Mouse (Mus musculus) intestine, embryonic 16.5 days (tissue): ENCODE measurements around the gene Lyzl4. TPM values are rescaled to one million over a fixed set of nuclear protein-coding genes. Genes with fewer than 3 reads are reported as not detected.
"Not testable (repeated sequence)": the region's sequence is repeated elsewhere in the genome, so short reads cannot be mapped to it uniquely, and the experiment has no call there.

Source experiments
- ATAC-seq: fragments of 200-750 bp; cut with Nextera tagmentation; 2 replicates; pipeline ENCODE4 v1.8.0; 2017; ENCODE audit warnings: moderate TSS enrichment, moderate library complexity
- H3K27ac ChIP-seq: fragments of 300-500 bp; sonication (generic); 2 replicates; pipeline ENCODE4 v1.5.1; 2014; ENCODE audit warnings: mild to moderate bottlenecking, low read length
- H3K27me3 ChIP-seq: fragments of 300-500 bp; sonication (generic); replicated peaks from 2 replicates; pipeline ENCODE4 v1.6.1; 2014; ENCODE audit warnings: low read length, control low read depth, mixed read lengths; ENCODE audit not compliant: control insufficient read depth, insufficient read depth
- H3K36me3 ChIP-seq: fragments of 300-500 bp; sonication (generic); 2 replicates; pipeline ENCODE4 v1.6.1; 2014; ENCODE audit warnings: low read length, control low read depth; ENCODE audit not compliant: control insufficient read depth, insufficient read depth
- H3K4me1 ChIP-seq: fragments of 300-500 bp; sonication (generic); 2 replicates; pipeline ENCODE4 v1.6.1; 2014; ENCODE audit warnings: low read length, control low read depth, mixed read lengths; ENCODE audit not compliant: control insufficient read depth, insufficient read depth
- H3K4me2 ChIP-seq: fragments of 300-500 bp; sonication (generic); 2 replicates; pipeline ENCODE4 v1.6.1; 2014; ENCODE audit warnings: low read depth, low read length, control low read depth
- H3K4me3 ChIP-seq: fragments of 300-500 bp; sonication (generic); 2 replicates; pipeline ENCODE4 v1.5.1; 2014; ENCODE audit warnings: mild to moderate bottlenecking, low read length
- H3K9ac ChIP-seq: fragments of 300-500 bp; sonication (generic); 2 replicates; pipeline ENCODE4 v1.6.1; 2014; ENCODE audit warnings: low read depth, low read length
- H3K9me3 ChIP-seq: fragments of 300-500 bp; sonication (generic); 2 replicates; pipeline ENCODE4 v1.6.1; 2016; ENCODE audit warnings: low read length, control low read depth; ENCODE audit not compliant: control insufficient read depth
- WGBS: fragments of 180-500 bp; shearing (Covaris S2); extraction: QIAGEN DNeasy Blood & Tissue Kit; methylation state at CpG from one replicate; pipeline ENCODE4 v1.1.7; 2014; 5-methylcytosine and 5-hydroxymethylcytosine counted together
- polyA plus RNA-seq: library from polyadenylated mRNA; unstranded; fragments of >200 nt; fragmentation: Nextera tagmentation; extraction: Ambion mirVana; gene quantifications from 2 replicates; pipeline ENCODE4 v1.2.1, GENCODE M21; 2015

Lyzl4 gene
- polyA plus RNA-seq, 1 experiment from 2014 or later, result not detected

DNA sequence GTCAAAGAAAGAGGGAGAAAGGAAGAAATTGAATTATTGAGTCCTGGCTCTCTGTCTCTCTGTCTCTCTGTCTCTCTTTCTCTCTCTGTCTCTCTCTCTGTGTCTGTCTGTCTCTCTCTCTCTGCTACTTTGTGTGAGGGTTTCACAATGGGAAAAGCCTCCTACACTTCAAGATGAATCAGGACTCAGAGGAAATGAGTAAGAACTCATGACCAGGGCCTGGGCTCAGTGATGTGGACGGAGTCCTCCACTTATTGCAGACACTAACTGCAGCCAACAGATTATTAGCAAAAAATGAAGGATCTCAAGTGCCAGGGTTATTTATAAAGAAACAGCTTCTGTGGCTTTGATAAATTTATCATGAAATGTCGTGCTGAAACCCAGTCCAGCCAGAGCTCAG is 43.8 kb downstream of the Lyzl4 start:
- Histone ChIP-seq H3K36me3 (no peaks in the 10 kb centered on the region), H3K27me3 (no peaks in the 10 kb centered on the region), H3K27ac (no peak overlapping the region), H3K4me1 (peaks cover 3% of the 10 kb centered on the region; the same call in 1 of the 2 replicates), H3K9me3 (no peaks in the 10 kb centered on the region), H3K9ac (no peak overlapping the region), H3K4me3 (no peak overlapping the region), H3K4me2 (no peak overlapping the region)
- ATAC-seq, result no peak
- 71% methylated on average over 2 of the region's 2 CpGs for WGBS

DNA sequence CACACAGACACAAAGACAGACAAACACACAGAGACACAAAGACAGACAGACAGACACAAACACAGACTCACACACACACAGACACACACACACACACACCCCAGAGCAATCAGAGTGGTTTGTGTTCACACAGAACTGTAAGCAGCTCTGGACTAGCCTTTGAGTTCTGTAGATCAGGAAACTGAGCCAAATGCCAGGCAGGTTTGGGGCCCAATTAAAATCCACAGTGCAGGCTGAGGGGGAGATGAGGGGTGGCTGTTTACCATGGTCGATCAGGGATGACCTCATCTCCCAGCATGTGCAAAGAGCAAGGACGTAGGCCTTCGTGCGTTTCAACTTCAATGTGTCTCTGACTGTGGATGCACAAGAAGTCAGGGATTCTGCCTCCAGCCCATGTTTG is 47.1 kb downstream of the Lyzl4 start:
- Histone ChIP-seq H3K4me3 (no peak overlapping the region), H3K9me3 (no peaks in the 10 kb centered on the region), H3K4me2 (no peak overlapping the region), H3K4me1 (peaks cover 3% of the 10 kb centered on the region; the same call in 1 of the 2 replicates), H3K9ac (no peak overlapping the region), H3K36me3 (no peaks in the 10 kb centered on the region), H3K27me3 (no peaks in the 10 kb centered on the region), H3K27ac (no peak overlapping the region)
- no peak for ATAC-seq
- WGBS, result 63% methylated on average over 4 of the region's 4 CpGs

- H3K36me3 ChIP-seq, H3K27ac ChIP-seq, H3K4me3 ChIP-seq, H3K9me3 ChIP-seq, ATAC-seq, H3K4me1 ChIP-seq, H3K9ac ChIP-seq, H3K27me3 ChIP-seq, H3K4me2 ChIP-seq: not testable (repeated sequence)
- WGBS, result 87% methylated on average over 3 of the region's 3 CpGs
These were observed 48.1 kb downstream of the Lyzl4 start for GRCm38 (mm10) chr9:121593768-121594167.

GRCm38 (mm10) chr9:121592948-121593550 is 48.8 kb downstream of the Lyzl4 start:
- Histone ChIP-seq H3K9ac (no peak overlapping the region), H3K4me3 (no peak overlapping the region), H3K27me3 (no peaks in the 10 kb centered on the region), H3K36me3 (no peaks in the 10 kb centered on the region), H3K9me3 (peaks cover 4% of the 10 kb centered on the region; the same call in 1 of the 2 replicates), H3K4me1 (peaks cover 10% of the 10 kb centered on the region; the same call in 1 of the 2 replicates), H3K4me2 (no peak overlapping the region), H3K27ac (no peak overlapping the region)
- ATAC-seq, result no peak
- 82% methylated on average over 13 of the region's 13 CpGs for WGBS

DNA sequence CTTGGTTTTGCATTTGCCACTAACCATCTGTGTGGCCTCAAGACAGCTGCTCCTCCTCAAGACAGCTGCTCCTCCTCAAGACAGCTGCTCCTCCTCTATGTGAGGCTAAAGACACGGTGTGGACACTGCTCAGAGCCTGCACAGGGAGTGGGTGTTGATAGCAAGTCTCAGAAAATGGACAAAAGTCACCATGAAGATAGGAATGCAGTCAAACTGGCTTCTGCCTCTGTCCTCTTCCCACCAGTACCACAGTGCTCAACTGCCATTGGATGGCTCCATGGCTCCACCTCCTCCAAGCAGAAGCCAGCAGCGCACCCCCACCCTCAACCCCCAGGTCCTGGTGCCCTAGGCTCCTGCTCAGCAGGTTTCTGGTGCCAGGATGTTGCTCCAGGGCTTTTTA is 52.4 kb downstream of the Lyzl4 start:
- peak; percentile 82 for ATAC-seq
- Histone ChIP-seq H3K36me3 (no peaks in the 10 kb centered on the region), H3K4me2 (no peak overlapping the region), H3K27ac (no peak overlapping the region), H3K4me3 (no peak overlapping the region), H3K4me1 (peaks cover 10% of the 10 kb centered on the region; the same call in 1 of the 2 replicates), H3K27me3 (no peaks in the 10 kb centered on the region), H3K9ac (no peak overlapping the region), H3K9me3 (peaks cover 5% of the 10 kb centered on the region; the same call in 1 of the 2 replicates)
- 33% methylated on average over 2 of the region's 2 CpGs for WGBS

DNA sequence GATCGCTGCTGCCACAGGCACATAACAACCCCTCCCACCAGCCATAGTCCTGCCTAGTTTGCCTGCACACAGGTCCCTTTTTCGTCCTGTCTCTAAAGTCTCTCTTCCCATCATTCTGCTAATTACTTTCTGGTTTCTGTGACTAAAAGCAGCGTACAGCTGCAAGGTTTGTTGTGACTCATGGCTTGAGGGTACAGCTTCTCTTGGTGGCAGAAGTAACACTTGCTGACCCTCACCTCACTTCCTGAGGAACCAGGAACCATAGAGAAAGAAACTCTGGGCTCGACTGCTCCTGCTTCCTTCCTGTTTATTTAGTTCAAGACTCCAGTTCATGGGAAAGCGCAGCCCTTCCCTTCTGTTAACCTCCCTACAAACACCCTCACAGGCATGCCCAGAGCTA is 67.5 kb downstream of the Lyzl4 start:
- WGBS, result 53% methylated on average over 5 of the region's 5 CpGs
- H3K36me3 ChIP-seq, result no peaks in the 10 kb centered on the region
- H3K27me3 ChIP-seq, result no peaks in the 10 kb centered on the region
- ATAC-seq, result no peak
- H3K27ac ChIP-seq, result no peak overlapping the region
- H3K9me3 ChIP-seq, result peaks cover 3% of the 10 kb centered on the region; the same call in 1 of the 2 replicates
- H3K4me2 ChIP-seq, result no peak overlapping the region
- no peak overlapping the region for H3K9ac ChIP-seq
- no peak overlapping the region for H3K4me3 ChIP-seq
- H3K4me1 ChIP-seq, result no peaks in the 10 kb centered on the region

DNA sequence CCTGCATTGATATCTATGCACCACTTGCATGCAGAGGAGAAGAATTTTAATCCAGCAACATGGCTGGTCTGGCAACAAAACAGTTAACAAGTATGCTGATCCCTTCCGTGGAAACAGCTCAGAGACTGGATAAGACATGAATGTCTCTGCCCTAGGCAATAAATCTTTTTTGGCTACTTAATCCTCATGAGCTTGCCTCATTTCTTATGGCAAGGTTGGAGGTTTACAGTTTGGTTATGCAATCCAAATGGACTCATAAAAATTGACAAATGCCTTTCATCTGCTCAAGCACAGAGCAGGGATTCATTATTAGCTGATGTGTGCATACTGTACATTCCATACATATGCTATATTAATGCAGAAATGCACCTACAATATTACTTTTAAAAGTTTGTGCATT is 73.4 kb downstream of the Lyzl4 start:
- peak; percentile 49 for ATAC-seq
- Histone ChIP-seq H3K4me3 (no peak overlapping the region), H3K4me1 (no peaks in the 10 kb centered on the region), H3K27ac (no peak overlapping the region), H3K9ac (no peak overlapping the region), H3K9me3 (peaks cover 3% of the 10 kb centered on the region; the same call in 1 of the 2 replicates), H3K36me3 (no peaks in the 10 kb centered on the region), H3K27me3 (no peaks in the 10 kb centered on the region), H3K4me2 (no peak overlapping the region)
- 7% methylated on average over 1 of the region's 1 CpGs for WGBS

DNA sequence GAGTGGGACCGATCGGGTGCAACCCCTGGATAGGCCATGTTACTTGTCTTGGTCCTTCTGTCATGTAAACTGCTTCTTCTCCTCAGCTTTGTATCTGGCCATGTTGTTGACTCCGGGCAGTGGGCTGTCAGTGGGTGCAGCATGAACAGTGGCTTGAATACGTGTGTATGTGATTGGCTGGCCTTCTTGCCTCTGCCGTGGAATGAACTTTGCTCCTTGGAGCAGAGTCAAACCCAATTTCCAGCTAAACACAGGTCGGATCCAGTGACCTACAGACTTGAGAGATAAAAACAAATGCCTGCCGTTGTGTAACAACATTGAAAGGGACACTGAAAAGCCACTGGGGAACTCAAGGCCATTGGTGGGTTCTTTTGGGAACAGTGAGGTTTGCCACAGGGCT is 75.5 kb downstream of the Lyzl4 start:
- H3K9me3 ChIP-seq, result peaks cover 3% of the 10 kb centered on the region; the same call in 1 of the 2 replicates
- no peaks in the 10 kb centered on the region for H3K36me3 ChIP-seq
- H3K4me2 ChIP-seq, result no peak overlapping the region
- H3K27ac ChIP-seq, result no peak overlapping the region
- H3K4me3 ChIP-seq, result no peak overlapping the region
- WGBS, result 69% methylated on average over 7 of the region's 7 CpGs
- peak; percentile 77 for ATAC-seq
- no peaks in the 10 kb centered on the region for H3K27me3 ChIP-seq
- H3K4me1 ChIP-seq, result no peaks in the 10 kb centered on the region
- H3K9ac ChIP-seq, result no peak overlapping the region

GRCm38 (mm10) chr9:121563276-121563675 is 78.6 kb downstream of the Lyzl4 start:
- 84% methylated on average over 7 of the region's 7 CpGs for WGBS
- no peak overlapping the region for H3K4me2 ChIP-seq
- no peak overlapping the region for H3K4me3 ChIP-seq
- no peak overlapping the region for H3K27ac ChIP-seq
- H3K36me3 ChIP-seq, result no peaks in the 10 kb centered on the region
- H3K4me1 ChIP-seq, result no peaks in the 10 kb centered on the region
- no peak overlapping the region for H3K9ac ChIP-seq
- H3K9me3 ChIP-seq, result no peaks in the 10 kb centered on the region
- ATAC-seq, result no peak
- H3K27me3 ChIP-seq, result no peaks in the 10 kb centered on the region

DNA sequence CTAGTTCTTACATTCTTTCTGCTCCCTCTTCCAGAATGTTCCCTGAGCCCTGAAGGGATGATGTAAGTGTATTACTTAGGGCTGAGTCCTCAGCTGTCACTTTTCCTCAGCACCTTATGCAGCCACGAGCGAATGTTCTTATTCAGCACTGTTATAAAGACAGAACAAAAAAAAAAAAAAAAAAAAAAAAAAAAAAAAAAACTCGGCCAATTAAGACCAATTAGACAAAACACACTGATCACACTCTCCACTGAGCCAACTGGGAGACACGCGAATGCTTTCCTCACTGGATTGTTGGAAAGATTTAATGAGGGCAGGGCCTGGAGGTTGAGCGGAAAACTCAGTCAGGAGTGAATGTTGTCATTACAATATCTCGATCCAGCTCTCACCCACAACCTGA is 81.4 kb downstream of the Lyzl4 start:
- no peak overlapping the region for H3K4me3 ChIP-seq
- 76% methylated on average over 7 of the region's 7 CpGs for WGBS
- no peaks in the 10 kb centered on the region for H3K9me3 ChIP-seq
- H3K27me3 ChIP-seq, result no peaks in the 10 kb centered on the region
- no peak overlapping the region for H3K27ac ChIP-seq
- ATAC-seq, result no peak
- H3K4me2 ChIP-seq, result no peak overlapping the region
- no peaks in the 10 kb centered on the region for H3K36me3 ChIP-seq
- H3K9ac ChIP-seq, result no peak overlapping the region
- H3K4me1 ChIP-seq, result peaks cover 7% of the 10 kb centered on the region; the same call in 1 of the 2 replicates
